Mouse (Mus musculus): ENCODE measurements around the gene Pde11a. TPM values are rescaled to one million over a fixed set of nuclear protein-coding genes. Genes with fewer than 3 reads are reported as not detected.
A peak's percentile ranks its signal among the peaks of the same experiment; 100 is the strongest.

Gene Pde11a
- polyA plus RNA-seq (2014; fragmentation: Nextera tagmentation; extraction: Ambion mirVana) = 0.28 TPM in 1 of 2 replicates, not detected in the other

- no peaks in the 10 kb centered on the region for H3K36me3 ChIP-seq (ENCODE audit: insufficient read depth)
- peak within 1 kb of the TSS; percentile 43 for H3K4me3 ChIP-seq (ENCODE audit: low read depth, low read length)
- no peaks in the 10 kb centered on the region for H3K4me1 ChIP-seq (ENCODE audit: insufficient read depth)
- DNase-seq = peak; percentile 64
- H3K9ac ChIP-seq = peak within 1 kb of the TSS; percentile 41
- H3K9me3 ChIP-seq (ENCODE audit: low read depth, low read length) = no peaks in the 10 kb centered on the region
- peak; percentile 71 for ATAC-seq (ENCODE audit: insufficient read depth)
- peaks cover 11% of the 10 kb centered on the region for H3K27me3 ChIP-seq (ENCODE audit: insufficient read depth, low read length)
- no peak within 1 kb of the TSS for H3K27ac ChIP-seq (ENCODE audit: low read depth)
- TF ChIP-seq CTCF (IDR thresholded peaks at IDR 0.05; ENCODE audit: low read depth) = no peak
- H3K4me2 ChIP-seq = peak within 1 kb of the TSS; percentile 82
- WGBS = 16% methylated on average over 41 of the region's 41 CpGs
Observed at GRCm38 (mm10) chr2:76338215-76339156, at the start of gene Pde11a. Pde11a (minus strand) TSS chr2:76338774.

- H3K9ac ChIP-seq = no peak overlapping the region
- H3K27me3 ChIP-seq (ENCODE audit: insufficient read depth, low read length) = no peaks in the 10 kb centered on the region
- H3K27ac ChIP-seq (ENCODE audit: low read depth) = no peak overlapping the region
- no peak for TF ChIP-seq CTCF (IDR thresholded peaks at IDR 0.05; ENCODE audit: low read depth)
- no peak for ATAC-seq (ENCODE audit: insufficient read depth)
- H3K4me2 ChIP-seq = no peak overlapping the region
- H3K4me3 ChIP-seq (ENCODE audit: low read depth, low read length) = no peak overlapping the region
- H3K4me1 ChIP-seq (ENCODE audit: insufficient read depth) = no peaks in the 10 kb centered on the region
- peaks cover 25% of the 10 kb centered on the region for H3K36me3 ChIP-seq (ENCODE audit: insufficient read depth)
- DNase-seq = no peak
- H3K9me3 ChIP-seq (ENCODE audit: low read depth, low read length) = no peaks in the 10 kb centered on the region
Observed at GRCm38 (mm10) chr2:76386531-76386930, 48.0 kb upstream of the Pde11a start.

- 90% methylated on average over 19 of the region's 19 CpGs for WGBS
- H3K4me1 ChIP-seq (ENCODE audit: insufficient read depth) = no peaks in the 10 kb centered on the region
- peaks cover 84% of the 10 kb centered on the region for H3K36me3 ChIP-seq (ENCODE audit: insufficient read depth)
- ATAC-seq (ENCODE audit: insufficient read depth) (no peak), DNase-seq (no peak)
- no peak overlapping the region for H3K9ac ChIP-seq
- no peaks in the 10 kb centered on the region for H3K27me3 ChIP-seq (ENCODE audit: insufficient read depth, low read length)
- TF ChIP-seq CTCF (IDR thresholded peaks at IDR 0.05; ENCODE audit: low read depth) = no peak
- no peaks in the 10 kb centered on the region for H3K9me3 ChIP-seq (ENCODE audit: low read depth, low read length)
- H3K4me2 ChIP-seq = no peak overlapping the region
- H3K27ac ChIP-seq (ENCODE audit: low read depth) = no peak overlapping the region
- H3K4me3 ChIP-seq (ENCODE audit: low read depth, low read length) = no peak overlapping the region
Observed at GRCm38 (mm10) chr2:76378646-76379045, 40.1 kb upstream of the Pde11a start.

GRCm38 (mm10) chr2:76374544-76375206 is 36.1 kb upstream of the Pde11a start:
- ATAC-seq (ENCODE audit: insufficient read depth) (no peak), DNase-seq (no peak)
- Histone ChIP-seq H3K9me3 (ENCODE audit: low read depth, low read length) (no peaks in the 10 kb centered on the region), H3K4me3 (ENCODE audit: low read depth, low read length) (no peak overlapping the region), H3K27me3 (ENCODE audit: insufficient read depth, low read length) (no peaks in the 10 kb centered on the region), H3K4me1 (ENCODE audit: insufficient read depth) (peaks cover 5% of the 10 kb centered on the region; the same call in 1 of the 2 replicates), H3K27ac (ENCODE audit: low read depth) (no peak overlapping the region), H3K9ac (no peak overlapping the region), H3K36me3 (ENCODE audit: insufficient read depth) (peaks cover 67% of the 10 kb centered on the region), H3K4me2 (no peak overlapping the region)
- WGBS = 87% methylated on average over 6 of the region's 6 CpGs
- no peak for TF ChIP-seq CTCF (IDR thresholded peaks at IDR 0.05; ENCODE audit: low read depth)

GRCm38 (mm10) chr2:76372244-76372643 is 33.7 kb upstream of the Pde11a start:
- no peak for TF ChIP-seq CTCF (IDR thresholded peaks at IDR 0.05; ENCODE audit: low read depth)
- ATAC-seq (ENCODE audit: insufficient read depth) (no peak), DNase-seq (no peak)
- no peaks in the 10 kb centered on the region for H3K27me3 ChIP-seq (ENCODE audit: insufficient read depth, low read length)
- no peak overlapping the region for H3K27ac ChIP-seq (ENCODE audit: low read depth)
- H3K4me1 ChIP-seq (ENCODE audit: insufficient read depth) = peaks cover 5% of the 10 kb centered on the region; the same call in 1 of the 2 replicates
- H3K36me3 ChIP-seq (ENCODE audit: insufficient read depth) = peaks cover 44% of the 10 kb centered on the region
- no peaks in the 10 kb centered on the region for H3K9me3 ChIP-seq (ENCODE audit: low read depth, low read length)
- H3K4me2 ChIP-seq = no peak overlapping the region
- no peak overlapping the region for H3K4me3 ChIP-seq (ENCODE audit: low read depth, low read length)
- 66% methylated on average over 4 of the region's 4 CpGs for WGBS
- H3K9ac ChIP-seq = no peak overlapping the region

GRCm38 (mm10) chr2:76370656-76370922 is 32.0 kb upstream of the Pde11a start:
- Histone ChIP-seq H3K9me3 (ENCODE audit: low read depth, low read length) (no peaks in the 10 kb centered on the region), H3K4me2 (peak overlapping the region; percentile 92), H3K36me3 (ENCODE audit: insufficient read depth) (peaks cover 31% of the 10 kb centered on the region), H3K27me3 (ENCODE audit: insufficient read depth, low read length) (no peaks in the 10 kb centered on the region), H3K9ac (peak overlapping the region; percentile 76), H3K4me1 (ENCODE audit: insufficient read depth) (peaks cover 5% of the 10 kb centered on the region; the same call in 1 of the 2 replicates), H3K27ac (ENCODE audit: low read depth) (no peak overlapping the region), H3K4me3 (ENCODE audit: low read depth, low read length) (peak overlapping the region; percentile 94)
- ATAC-seq (ENCODE audit: insufficient read depth) (no peak), DNase-seq (peak; percentile 22)
- no peak for TF ChIP-seq CTCF (IDR thresholded peaks at IDR 0.05; ENCODE audit: low read depth)
- WGBS = 3% methylated on average over 7 of the region's 7 CpGs
